Mouse (Mus musculus): ENCODE results near the gene AC109138.7. TPM values are rescaled to one million over a fixed set of nuclear protein-coding genes. Genes with fewer than 3 reads are reported as not detected.
A peak's percentile ranks its signal among the peaks of the same experiment; 100 is the strongest.

The AC109138.7 gene
- polyA plus RNA-seq, 2 experiments, result not detected

- H3K4me1 ChIP-seq (replicated peaks; ENCODE audit: control insufficient read depth in 2 of 2, insufficient read depth in 2 of 2, low read length in 1 of 2), result peaks cover 0 to 12% of the 10 kb centered on the region in 2 experiments; a peak in 3 of 4 replicates
These were observed 2.0 kb downstream of the AC109138.7 start for GRCm38 (mm10) chr19:4216041-4216685.

DNA sequence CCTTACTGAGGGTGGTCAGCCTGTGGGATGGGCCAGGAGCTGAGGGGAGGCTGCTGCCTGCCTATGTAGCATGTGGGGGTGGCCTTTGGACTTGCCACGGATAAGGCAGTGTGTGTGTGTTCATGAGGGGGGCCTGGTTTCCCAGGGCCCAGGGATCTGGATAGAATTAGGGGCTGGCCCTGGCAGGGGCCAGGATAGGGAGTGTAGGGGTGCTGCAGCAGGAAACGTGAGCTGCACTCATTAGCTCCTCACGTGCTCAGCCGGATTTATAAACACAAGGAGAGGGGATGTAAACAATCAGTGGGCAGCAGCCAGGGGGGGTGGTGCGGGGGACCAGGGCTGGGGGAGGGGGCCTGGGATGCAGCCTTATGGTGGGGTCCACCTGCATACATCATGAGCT is 3.0 kb downstream of the AC109138.7 start:
- Histone ChIP-seq H3K4me1 (replicated peaks; ENCODE audit: control insufficient read depth in 2 of 2, insufficient read depth in 2 of 2, low read length in 1 of 2) (peaks cover 0 to 12% of the 10 kb centered on the region in 2 experiments; a peak in 3 of 4 replicates), H3K4me3 (ENCODE audit: insufficient read depth in 1 of 2, low read depth in 2 of 2, low read length in 2 of 2) (no peak overlapping the region), H3K4me2 (ENCODE audit: low read depth) (no peak overlapping the region), H3K36me3 (replicated peaks; ENCODE audit: control insufficient read depth, insufficient read depth, low read depth) (no peaks in the 10 kb centered on the region), H3K9me3 (ENCODE audit: control insufficient read depth, low read length) (no peaks in the 10 kb centered on the region), H3K27me3 (ENCODE audit: control insufficient read depth, insufficient read depth, low read length) (peaks cover 59% of the 10 kb centered on the region), H3K9ac (replicated peaks) (no peak overlapping the region), H3K27ac (no peak overlapping the region)
- DNase-seq (ENCODE audit: low read depth in 3 of 3, low spot score in 3 of 3) (no peak), ATAC-seq (ENCODE audit: insufficient read depth) (no peak)
- 41% methylated on average over 5 of the region's 5 CpGs for WGBS (ENCODE audit: insufficient replicate concordance)
- TF ChIP-seq CTCF (IDR thresholded peaks at IDR 0.05; ENCODE audit: low read depth) (no peak), EP300 (IDR thresholded peaks at IDR 0.05; ENCODE audit: low read depth) (no peak)

More at GRCm38 (mm10) chr19:4216041-4216685, 2.0 kb downstream of the AC109138.7 start:
- H3K4me3 ChIP-seq (ENCODE audit: insufficient read depth in 1 of 2, low read depth in 2 of 2, low read length in 2 of 2), result no peak overlapping the region
- DNase-seq (ENCODE audit: low read depth in 3 of 3, low spot score in 3 of 3) (no peak), ATAC-seq (ENCODE audit: insufficient read depth) (no peak)
- peaks cover 69% of the 10 kb centered on the region for H3K27me3 ChIP-seq (ENCODE audit: control insufficient read depth, insufficient read depth, low read length)
- no peaks in the 10 kb centered on the region for H3K36me3 ChIP-seq (replicated peaks; ENCODE audit: control insufficient read depth, insufficient read depth, low read depth)
- TF ChIP-seq EP300 (IDR thresholded peaks at IDR 0.05; ENCODE audit: low read depth), result no peak
- TF ChIP-seq CTCF (IDR thresholded peaks at IDR 0.05; ENCODE audit: low read depth), result peak; percentile 45
- H3K4me2 ChIP-seq (ENCODE audit: low read depth), result no peak overlapping the region
- H3K9ac ChIP-seq (replicated peaks), result no peak overlapping the region
- no peak overlapping the region for H3K27ac ChIP-seq
- WGBS (ENCODE audit: insufficient replicate concordance), result 8% methylated on average over 14 of the region's 14 CpGs
- H3K9me3 ChIP-seq (ENCODE audit: control insufficient read depth, low read length), result no peaks in the 10 kb centered on the region

- ATAC-seq (ENCODE audit: insufficient read depth), result no peak
- TF ChIP-seq EP300 (IDR thresholded peaks at IDR 0.05; ENCODE audit: low read depth) (no peak), CTCF (IDR thresholded peaks at IDR 0.05; ENCODE audit: low read depth) (no peak)
- Histone ChIP-seq H3K9ac (replicated peaks) (no peak overlapping the region), H3K4me3 (ENCODE audit: insufficient read depth in 1 of 2, low read depth in 2 of 2, low read length in 2 of 2) (no peak overlapping the region), H3K27ac (no peak overlapping the region), H3K4me1 (replicated peaks; ENCODE audit: control insufficient read depth in 2 of 2, insufficient read depth in 2 of 2, low read length in 1 of 2) (peaks cover 0 to 14% of the 10 kb centered on the region in 2 experiments; a peak in 3 of 4 replicates), H3K4me2 (ENCODE audit: low read depth) (no peak overlapping the region), H3K9me3 (ENCODE audit: control insufficient read depth, low read length) (no peaks in the 10 kb centered on the region), H3K36me3 (replicated peaks; ENCODE audit: control insufficient read depth, insufficient read depth, low read depth) (no peaks in the 10 kb centered on the region), H3K27me3 (ENCODE audit: control insufficient read depth, insufficient read depth, low read length) (peaks cover 52% of the 10 kb centered on the region)
- DNase-seq (ENCODE audit: low read depth in 3 of 3, low spot score in 3 of 3), result no peak
- WGBS (ENCODE audit: insufficient replicate concordance), result 56% methylated on average over 3 of the region's 3 CpGs
These were observed 3.7 kb downstream of the AC109138.7 start for GRCm38 (mm10) chr19:4217855-4218254.

- WGBS (ENCODE audit: insufficient replicate concordance), result 81% methylated on average over 11 of the region's 11 CpGs
- no peak for DNase-seq (ENCODE audit: low read depth in 3 of 3, low spot score in 3 of 3)
- no peak overlapping the region for H3K27ac ChIP-seq
- no peak for ATAC-seq (ENCODE audit: insufficient read depth)
- no peaks in the 10 kb centered on the region for H3K36me3 ChIP-seq (replicated peaks; ENCODE audit: control insufficient read depth, insufficient read depth, low read depth)
- peaks cover 48% of the 10 kb centered on the region for H3K27me3 ChIP-seq (ENCODE audit: control insufficient read depth, insufficient read depth, low read length)
- H3K4me3 ChIP-seq (ENCODE audit: insufficient read depth in 1 of 2, low read depth in 2 of 2, low read length in 2 of 2), result no peak overlapping the region
- no peak overlapping the region for H3K4me2 ChIP-seq (ENCODE audit: low read depth)
- no peak overlapping the region for H3K9ac ChIP-seq (replicated peaks)
- H3K4me1 ChIP-seq (replicated peaks; ENCODE audit: control insufficient read depth in 2 of 2, insufficient read depth in 2 of 2, low read length in 1 of 2), result peaks cover 0 to 12% of the 10 kb centered on the region in 2 experiments; a peak in 3 of 4 replicates
- TF ChIP-seq EP300 (IDR thresholded peaks at IDR 0.05; ENCODE audit: low read depth) (no peak), CTCF (IDR thresholded peaks at IDR 0.05; ENCODE audit: low read depth) (no peak)
- no peaks in the 10 kb centered on the region for H3K9me3 ChIP-seq (ENCODE audit: control insufficient read depth, low read length)
These were observed 4.1 kb downstream of the AC109138.7 start for GRCm38 (mm10) chr19:4218293-4218692.

DNA sequence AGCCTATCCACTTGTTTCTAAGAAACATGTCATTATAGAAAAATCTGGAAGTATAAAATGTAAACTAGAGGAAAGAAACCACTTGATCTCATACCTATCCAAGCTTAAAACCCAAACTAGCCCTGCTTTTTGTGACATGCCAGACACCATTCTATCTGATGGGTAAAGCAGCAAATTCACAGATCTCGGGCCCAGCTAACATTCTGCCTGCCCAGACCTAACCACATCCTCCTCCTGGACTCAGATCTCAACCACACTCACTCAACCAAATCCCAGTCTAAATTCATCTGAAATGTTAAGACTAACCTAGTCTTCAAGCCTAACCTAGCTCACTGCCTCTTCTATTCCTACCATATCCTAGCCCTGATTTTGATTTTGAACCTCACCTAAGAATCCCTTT is 4.6 kb downstream of the AC109138.7 start:
- no peak overlapping the region for H3K27ac ChIP-seq
- H3K4me2 ChIP-seq (ENCODE audit: low read depth), result no peak overlapping the region
- H3K9ac ChIP-seq (replicated peaks), result no peak overlapping the region
- DNase-seq (ENCODE audit: low read depth in 3 of 3, low spot score in 3 of 3) (no peak), ATAC-seq (ENCODE audit: insufficient read depth) (no peak)
- H3K9me3 ChIP-seq (ENCODE audit: control insufficient read depth, low read length), result no peaks in the 10 kb centered on the region
- peaks cover 0 to 11% of the 10 kb centered on the region in 2 experiments; a peak in 3 of 4 replicates for H3K4me1 ChIP-seq (replicated peaks; ENCODE audit: control insufficient read depth in 2 of 2, insufficient read depth in 2 of 2, low read length in 1 of 2)
- H3K27me3 ChIP-seq (ENCODE audit: control insufficient read depth, insufficient read depth, low read length), result peaks cover 43% of the 10 kb centered on the region
- WGBS (ENCODE audit: insufficient replicate concordance), result 14% methylated on average over 1 of the region's 1 CpGs
- no peak overlapping the region for H3K4me3 ChIP-seq (ENCODE audit: insufficient read depth in 1 of 2, low read depth in 2 of 2, low read length in 2 of 2)
- TF ChIP-seq CTCF (IDR thresholded peaks at IDR 0.05; ENCODE audit: low read depth) (no peak), EP300 (IDR thresholded peaks at IDR 0.05; ENCODE audit: low read depth) (no peak)
- no peaks in the 10 kb centered on the region for H3K36me3 ChIP-seq (replicated peaks; ENCODE audit: control insufficient read depth, insufficient read depth, low read depth)

All from liver, embryonic 14.5 days (tissue).